Mouse (Mus musculus): ENCODE results near the gene Olfr1222.

- TF ChIP-seq CTCF (IDR thresholded peaks at IDR 0.05; ENCODE audit: control insufficient read depth, insufficient read depth, insufficient replicate concordance, low read depth, low read length) (no peak), POLR2A (IDR thresholded peaks at IDR 0.05; ENCODE audit: control insufficient read depth, low read depth, low read length) (no peak)
These were observed 51.4 kb downstream of the Olfr1222 start for GRCm38 (mm10) chr2:89081487-89081886.

Measured in testis, adult 2 months (tissue).